Mouse (Mus musculus) liver, embryonic 16.5 days (tissue): ENCODE results near the gene Abhd6. TPM values are rescaled to one million over a fixed set of nuclear protein-coding genes. Genes with fewer than 3 reads are reported as not detected.

Source experiments
- ATAC-seq: fragments of 200-750 bp; cut with Nextera tagmentation; 2 replicates; pipeline ENCODE4 v1.8.0; 2017; ENCODE audit warnings: low read depth, mild to moderate bottlenecking, moderate number of reproducible peaks, moderate library complexity
- H3K27ac ChIP-seq: fragments of 300-500 bp; sonication (generic); 2 replicates; pipeline ENCODE4 v1.5.1; 2014; ENCODE audit warnings: mild to moderate bottlenecking, low read length
- H3K27me3 ChIP-seq: fragments of 300-500 bp; sonication (generic); 2 replicates; pipeline ENCODE4 v1.6.1; 2014; ENCODE audit warnings: low read depth, low read length, mixed read lengths; ENCODE audit not compliant: control insufficient read depth, insufficient read depth
- H3K36me3 ChIP-seq: fragments of 300-500 bp; sonication (generic); 2 replicates; pipeline ENCODE4 v1.6.1; 2014; ENCODE audit warnings: mild to moderate bottlenecking; ENCODE audit not compliant: control insufficient read depth, insufficient read depth
- H3K4me1 ChIP-seq: fragments of 300-500 bp; sonication (generic); 2 replicates; pipeline ENCODE4 v1.6.1; 2014; ENCODE audit warnings: low read depth, low read length, mixed read lengths; ENCODE audit not compliant: control insufficient read depth
- H3K4me2 ChIP-seq: fragments of 300-500 bp; sonication (generic); 2 replicates; pipeline ENCODE4 v1.6.1; 2014; ENCODE audit warnings: low read depth, low read length, mixed read lengths
- H3K4me3 ChIP-seq: fragments of 300-500 bp; sonication (generic); 2 replicates; pipeline ENCODE4 v1.5.1; 2014; ENCODE audit warnings: low read depth, mild to moderate bottlenecking, low read length
- H3K9ac ChIP-seq: fragments of 300-500 bp; sonication (generic); 2 replicates; pipeline ENCODE4 v1.6.1; 2014; ENCODE audit warnings: low read depth, low read length
- H3K9me3 ChIP-seq: fragments of 300-500 bp; sonication (generic); replicated peaks from 2 replicates; pipeline ENCODE4 v1.6.1; 2016; ENCODE audit warnings: low read length; ENCODE audit not compliant: control insufficient read depth
- WGBS: fragments of 180-500 bp; shearing (Covaris S2); extraction: QIAGEN DNeasy Blood & Tissue Kit; methylation state at CpG from one replicate; pipeline ENCODE4 v1.1.7; 2014; ENCODE audit not compliant: insufficient replicate concordance; 5-methylcytosine and 5-hydroxymethylcytosine counted together
- polyA plus RNA-seq: library from polyadenylated mRNA; unstranded; fragments of >200 nt; fragmentation: Nextera tagmentation; extraction: Ambion mirVana; gene quantifications from 2 replicates; pipeline ENCODE4 v1.2.1, GENCODE M21; 2015

The Abhd6 gene
- polyA plus RNA-seq, 1 experiment from 2014 or later, result 8.8 TPM

- no peak overlapping the region for H3K9ac ChIP-seq
- peak overlapping the region; percentile 29; the same call in 1 of the 2 replicates for H3K27ac ChIP-seq
- no peak overlapping the region for H3K4me2 ChIP-seq
- WGBS, result 52% methylated on average over 5 of the region's 5 CpGs
- peak; percentile 65 for ATAC-seq
- H3K4me3 ChIP-seq, result no peak overlapping the region
- H3K9me3 ChIP-seq, result no peaks in the 10 kb centered on the region
- H3K27me3 ChIP-seq, result no peaks in the 10 kb centered on the region
- H3K4me1 ChIP-seq, result no peaks in the 10 kb centered on the region; the same call in 1 of the 2 replicates
- H3K36me3 ChIP-seq, result no peaks in the 10 kb centered on the region
Measured at GRCm38 (mm10) chr14:7991108-7991776, 11.5 kb upstream of the Abhd6 start.

DNA sequence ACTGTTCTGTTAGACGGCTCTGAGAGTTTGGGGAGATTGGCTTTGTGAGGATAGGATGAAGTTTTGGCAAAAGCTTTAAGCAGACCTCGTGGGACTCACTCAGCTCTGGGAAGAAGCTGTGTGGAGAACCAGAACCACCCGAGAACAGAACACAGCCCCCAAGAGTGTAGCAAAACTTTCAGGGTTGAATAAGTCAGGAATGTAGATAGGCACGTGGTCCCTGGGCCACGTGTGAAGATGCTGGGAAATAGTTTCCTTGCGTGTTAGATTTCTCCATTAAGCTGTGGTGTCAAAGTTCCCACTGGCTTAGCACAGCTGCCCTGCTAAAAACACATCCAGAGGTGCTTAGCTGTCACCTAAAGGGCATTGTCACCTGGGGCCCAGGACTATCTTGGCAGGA lies 10.5 kb upstream of the Abhd6 start:
- no peaks in the 10 kb centered on the region for H3K36me3 ChIP-seq
- ATAC-seq, result no peak
- H3K4me3 ChIP-seq, result no peak overlapping the region
- 57% methylated on average over 6 of the region's 6 CpGs for WGBS
- H3K9ac ChIP-seq, result no peak overlapping the region
- no peaks in the 10 kb centered on the region for H3K27me3 ChIP-seq
- H3K9me3 ChIP-seq, result no peaks in the 10 kb centered on the region
- no peaks in the 10 kb centered on the region; the same call in 1 of the 2 replicates for H3K4me1 ChIP-seq
- H3K27ac ChIP-seq, result no peak overlapping the region
- no peak overlapping the region for H3K4me2 ChIP-seq

GRCm38 (mm10) chr14:7994271-7994767 lies 8.4 kb upstream of the Abhd6 start, which contains the start of gene Dnase1l3:
Dnase1l3 (minus strand) TSS chr14:7994573.
- Histone ChIP-seq H3K27ac (no peak within 1 kb of the TSS), H3K27me3 (no peaks in the 10 kb centered on the region), H3K4me3 (no peak within 1 kb of the TSS), H3K4me1 (no peaks in the 10 kb centered on the region; the same call in 1 of the 2 replicates), H3K36me3 (no peaks in the 10 kb centered on the region), H3K9ac (no peak within 1 kb of the TSS), H3K9me3 (no peaks in the 10 kb centered on the region), H3K4me2 (0 out of 2 replicates have a peak within 1 kb of the TSS, but pooled peaks have one; percentile 6)
- WGBS, result 41% methylated on average over 8 of the region's 8 CpGs
- ATAC-seq, result peak; percentile 47; the same call in 1 of the 2 replicates

DNA sequence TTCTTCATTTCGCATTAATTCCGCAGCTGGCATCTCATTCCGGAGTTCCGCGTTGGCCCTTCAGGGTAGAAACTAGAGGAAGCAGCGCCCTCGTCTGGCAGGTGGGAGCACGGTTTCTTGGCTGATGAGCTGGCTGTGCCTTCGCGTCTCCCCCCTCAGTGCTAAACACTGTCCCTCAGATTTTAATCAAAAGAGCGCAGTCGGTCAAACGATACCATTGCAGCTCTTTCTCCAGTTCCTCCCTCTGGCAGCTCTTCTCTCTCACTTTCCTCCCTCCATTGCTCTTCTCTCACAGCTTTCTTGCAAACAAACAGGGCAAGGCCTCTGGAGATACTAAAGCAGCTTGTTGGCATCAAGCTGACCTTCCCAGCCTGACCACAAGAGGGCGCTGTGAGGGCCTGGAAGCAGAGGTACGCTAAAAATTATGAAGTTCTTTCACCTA lies 5.4 kb upstream of the Abhd6 start:
- 0 out of 2 replicates have a peak, but pooled peaks have one; percentile 19 for ATAC-seq

DNA sequence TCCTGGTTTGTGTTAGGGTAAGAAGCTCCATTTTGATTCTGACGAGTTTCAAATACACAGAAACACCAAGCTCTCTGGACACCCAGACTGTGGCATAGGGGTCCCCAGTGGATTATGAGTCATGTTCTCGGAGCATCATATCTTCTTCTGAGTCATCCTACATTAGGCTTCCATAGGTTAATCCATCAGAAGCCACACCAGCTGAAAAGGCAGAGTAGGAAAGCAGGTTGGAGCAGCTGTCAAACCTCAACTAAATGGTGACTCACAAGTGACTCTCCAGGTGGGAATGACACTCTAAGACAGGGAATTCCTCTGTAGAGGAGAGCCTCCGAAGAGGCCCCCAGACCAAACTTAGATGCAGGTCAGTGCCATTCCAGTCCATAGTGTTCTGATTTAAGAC lies 3.7 kb upstream of the Abhd6 start:
- Histone ChIP-seq H3K4me3 (no peak overlapping the region), H3K4me2 (no peak overlapping the region), H3K27ac (no peak overlapping the region), H3K4me1 (peaks cover 3% of the 10 kb centered on the region), H3K36me3 (no peaks in the 10 kb centered on the region), H3K9me3 (no peaks in the 10 kb centered on the region), H3K9ac (no peak overlapping the region), H3K27me3 (peaks cover 22% of the 10 kb centered on the region)
- 58% methylated on average over 3 of the region's 3 CpGs for WGBS
- no peak for ATAC-seq

More for the DNA sequence above, 5.4 kb upstream of the Abhd6 start:
- peaks cover 5% of the 10 kb centered on the region for H3K27me3 ChIP-seq
- peak overlapping the region; percentile 52 for H3K4me2 ChIP-seq
- no peak overlapping the region for H3K9ac ChIP-seq
- no peaks in the 10 kb centered on the region for H3K36me3 ChIP-seq
- 2% methylated on average over 15 of the region's 15 CpGs for WGBS
- H3K4me3 ChIP-seq, result no peak overlapping the region
- H3K4me1 ChIP-seq, result no peaks in the 10 kb centered on the region
- no peak overlapping the region for H3K27ac ChIP-seq
- no peaks in the 10 kb centered on the region for H3K9me3 ChIP-seq

GRCm38 (mm10) chr14:7999435-7999834 lies 3.3 kb upstream of the Abhd6 start:
- no peak for ATAC-seq
- Histone ChIP-seq H3K4me1 (peaks cover 3% of the 10 kb centered on the region), H3K9me3 (no peaks in the 10 kb centered on the region), H3K4me2 (no peak overlapping the region), H3K9ac (no peak overlapping the region), H3K27me3 (peaks cover 26% of the 10 kb centered on the region), H3K36me3 (no peaks in the 10 kb centered on the region), H3K27ac (no peak overlapping the region), H3K4me3 (no peak overlapping the region)
- WGBS, result 65% methylated on average over 5 of the region's 5 CpGs

DNA sequence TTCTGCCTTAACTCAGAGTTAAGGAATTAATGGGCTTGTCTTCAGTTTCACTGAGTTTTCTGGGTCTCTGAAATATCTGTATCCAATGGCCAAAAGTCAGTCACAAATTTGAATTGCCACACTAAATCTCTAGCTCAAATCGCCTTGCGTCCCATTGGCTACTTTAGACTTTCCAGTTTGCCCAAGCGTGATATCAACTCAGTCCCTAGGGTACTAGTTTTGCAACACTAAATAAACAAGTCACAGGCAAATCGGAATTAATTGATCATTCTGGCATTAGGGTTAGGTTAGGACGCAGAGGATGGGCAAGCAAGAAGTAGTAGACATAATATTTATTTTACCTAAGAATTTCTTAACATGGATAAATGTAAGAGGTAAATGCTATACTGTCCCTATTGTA lies 2.5 kb upstream of the Abhd6 start:
- ATAC-seq, result no peak
- H3K4me3 ChIP-seq, result no peak overlapping the region
- no peak overlapping the region for H3K4me2 ChIP-seq
- no peaks in the 10 kb centered on the region for H3K9me3 ChIP-seq
- peaks cover 3% of the 10 kb centered on the region for H3K4me1 ChIP-seq
- peaks cover 26% of the 10 kb centered on the region for H3K27me3 ChIP-seq
- H3K36me3 ChIP-seq, result no peaks in the 10 kb centered on the region
- WGBS, result 53% methylated on average over 5 of the region's 5 CpGs
- no peak overlapping the region for H3K27ac ChIP-seq
- no peak overlapping the region for H3K9ac ChIP-seq

DNA sequence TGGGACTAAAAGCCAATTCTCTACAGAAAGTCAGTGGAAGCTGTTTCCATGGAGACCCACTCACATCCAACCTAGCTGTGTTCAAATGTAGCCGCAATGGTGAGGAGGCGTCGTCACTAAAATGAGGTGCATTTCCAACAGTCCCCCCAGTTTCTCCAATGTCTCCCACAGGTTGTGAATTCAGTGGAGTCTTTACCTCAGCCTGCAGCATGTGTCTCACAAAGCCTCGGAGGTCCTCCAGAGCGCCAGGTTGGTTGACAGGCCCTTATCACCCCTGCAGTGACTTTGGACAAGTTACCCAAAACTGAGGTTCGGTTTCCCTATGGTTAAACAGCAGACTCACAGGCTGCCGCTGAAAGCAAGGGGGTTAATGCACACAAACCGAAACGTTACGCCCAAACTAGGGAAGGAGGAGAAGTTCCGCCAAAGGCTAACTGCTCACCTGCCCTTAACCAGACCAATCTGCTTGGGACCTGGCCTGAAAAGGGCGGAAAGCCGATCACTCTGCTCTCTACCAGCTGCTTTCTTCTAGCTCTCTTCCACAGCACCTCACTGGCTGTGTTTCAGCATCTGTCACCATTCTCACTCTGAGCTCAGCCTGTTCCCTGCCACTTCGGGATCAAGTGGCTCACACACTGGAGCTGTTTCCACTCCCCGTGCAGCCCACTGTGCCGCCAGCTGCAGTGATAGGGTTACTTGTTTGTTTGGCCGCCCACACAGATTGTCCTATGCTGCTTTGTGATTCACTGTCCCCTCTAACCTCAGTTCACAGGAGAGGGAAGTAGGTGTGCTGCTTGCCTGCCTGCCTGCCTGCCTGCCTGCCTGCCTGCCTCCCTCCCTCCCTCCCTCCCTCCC lies 1.6 kb upstream of the Abhd6 start:
- Histone ChIP-seq H3K4me2 (no peak overlapping the region), H3K27ac (no peak overlapping the region), H3K9me3 (no peaks in the 10 kb centered on the region), H3K4me1 (peaks cover 3% of the 10 kb centered on the region), H3K9ac (no peak overlapping the region), H3K27me3 (peaks cover 26% of the 10 kb centered on the region), H3K4me3 (no peak overlapping the region), H3K36me3 (no peaks in the 10 kb centered on the region)
- 26% methylated on average over 17 of the region's 17 CpGs for WGBS
- 0 out of 2 replicates have a peak, but pooled peaks have one; percentile 33 for ATAC-seq
